Mouse (Mus musculus) C2C12 (cell line): ENCODE measurements around the gene Baiap3. TPM values are rescaled to one million over a fixed set of nuclear protein-coding genes. Genes with fewer than 3 reads are reported as not detected.

Experiments
- H3K27me3 ChIP-seq: one replicate; pipeline ENCODE4 v1.6.1; 2011; ENCODE audit not compliant: control insufficient read depth, insufficient read depth, insufficient read length
- H3K36me3 ChIP-seq: one replicate; pipeline ENCODE4 v1.6.1; 2011; ENCODE audit not compliant: control insufficient read depth, insufficient read depth
- H3K4me3 ChIP-seq: one replicate; pipeline ENCODE4 v1.5.1; 2011; ENCODE audit warnings: mild to moderate bottlenecking, control low read depth; ENCODE audit not compliant: poor library complexity, insufficient read depth, severe bottlenecking
- H3K79me2 ChIP-seq: one replicate; pipeline ENCODE4 v1.6.1; 2011; ENCODE audit not compliant: control insufficient read depth, insufficient read depth
- H3K79me3 ChIP-seq: one replicate; pipeline ENCODE4 v1.6.1; 2011; ENCODE audit warnings: low read depth, control low read depth
- H3ac ChIP-seq: one replicate; pipeline ENCODE3; 2011; ENCODE audit warnings: low read depth; ENCODE audit not compliant: control insufficient read depth, insufficient read length
- CEBPB ChIP-seq: IDR thresholded peaks from one replicate; pipeline ENCODE4 v1.6.1; 2011; ENCODE audit warnings: low read depth, mild to moderate bottlenecking, control low read depth, moderate library complexity
- CTCF ChIP-seq: IDR thresholded peaks from one replicate; pipeline ENCODE4 v1.5.1; 2011; ENCODE audit not compliant: control insufficient read depth, insufficient read depth, insufficient read length
- FOSL1 ChIP-seq: IDR thresholded peaks from one replicate; pipeline ENCODE4 v1.8.0; 2011; ENCODE audit warnings: mild to moderate bottlenecking, low read length; ENCODE audit not compliant: poor library complexity, insufficient read depth, severe bottlenecking
- MAX ChIP-seq: IDR thresholded peaks from one replicate; pipeline ENCODE4 v1.6.1; 2011; ENCODE audit warnings: mild to moderate bottlenecking, control low read depth
- MYOD1 ChIP-seq: IDR thresholded peaks from one replicate; pipeline ENCODE4 v1.6.1; 2011; ENCODE audit warnings: low read depth; ENCODE audit not compliant: control insufficient read depth, insufficient read length
- MYOG ChIP-seq: IDR thresholded peaks from one replicate; pipeline ENCODE4 v1.6.1; 2011; ENCODE audit not compliant: control insufficient read depth, insufficient read length; ENCODE audit errors: extremely low read depth
- USF1 ChIP-seq: IDR thresholded peaks from one replicate; pipeline ENCODE4 v1.6.1; 2011; ENCODE audit warnings: low read depth, mild to moderate bottlenecking, control low read depth, moderate library complexity
- polyA plus RNA-seq: library from polyadenylated mRNA; unstranded; fragments of >200 nt; fragmentation: generic; extraction: Trizol; gene quantifications from one replicate; pipeline ENCODE4 v1.2.1, GENCODE M21; 2012; ENCODE audit warnings: missing spikeins

The Baiap3 gene
- polyA plus RNA-seq, 1 experiment, result 0.16 TPM

GRCm38 (mm10) chr17:25253760-25254159 is 2.4 kb downstream of the Baiap3 start:
- no peaks in the 10 kb centered on the region for H3K36me3 ChIP-seq
- H3K4me3 ChIP-seq, result no peak overlapping the region
- H3K79me3 ChIP-seq, result no peaks in the 10 kb centered on the region
- H3K79me2 ChIP-seq, result no peaks in the 10 kb centered on the region
- H3K27me3 ChIP-seq, result peaks cover 53% of the 10 kb centered on the region
- TF ChIP-seq CEBPB, result no peak
- no peak for TF ChIP-seq FOSL1
- no peak for TF ChIP-seq CTCF
- TF ChIP-seq USF1, result no peak
- no peak for TF ChIP-seq MYOD1
- TF ChIP-seq MYOG, result no peak
- TF ChIP-seq MAX, result no peak
- H3ac ChIP-seq, result no peak overlapping the region

DNA sequence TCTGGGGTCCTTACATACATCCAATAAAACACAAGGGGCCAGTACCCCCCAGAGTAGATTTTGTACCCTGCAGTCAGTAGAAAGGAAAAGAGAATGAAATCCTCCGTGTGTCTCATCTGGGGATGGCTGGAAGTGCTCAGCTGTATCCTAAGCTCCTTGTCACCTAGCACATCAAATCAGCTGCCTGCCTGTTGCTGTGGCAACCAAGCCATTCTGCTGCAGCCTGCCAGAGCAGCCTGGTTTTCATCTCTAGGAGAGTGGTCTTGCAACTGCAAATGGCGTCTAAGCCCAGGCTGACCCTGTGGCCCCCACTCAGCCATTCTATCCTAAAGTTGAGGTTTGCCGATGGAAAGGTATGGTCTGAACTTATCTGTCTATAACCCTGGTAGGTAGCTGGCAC is 3.5 kb downstream of the Baiap3 start:
- H3K79me2 ChIP-seq, result no peaks in the 10 kb centered on the region
- H3K36me3 ChIP-seq, result no peaks in the 10 kb centered on the region
- H3K79me3 ChIP-seq, result no peaks in the 10 kb centered on the region
- H3K4me3 ChIP-seq, result no peak overlapping the region
- H3K27me3 ChIP-seq, result peaks cover 62% of the 10 kb centered on the region
- TF ChIP-seq MYOG (no peak), MAX (no peak), CEBPB (no peak), FOSL1 (no peak), USF1 (no peak), MYOD1 (no peak), CTCF (no peak)
- no peak overlapping the region for H3ac ChIP-seq

DNA sequence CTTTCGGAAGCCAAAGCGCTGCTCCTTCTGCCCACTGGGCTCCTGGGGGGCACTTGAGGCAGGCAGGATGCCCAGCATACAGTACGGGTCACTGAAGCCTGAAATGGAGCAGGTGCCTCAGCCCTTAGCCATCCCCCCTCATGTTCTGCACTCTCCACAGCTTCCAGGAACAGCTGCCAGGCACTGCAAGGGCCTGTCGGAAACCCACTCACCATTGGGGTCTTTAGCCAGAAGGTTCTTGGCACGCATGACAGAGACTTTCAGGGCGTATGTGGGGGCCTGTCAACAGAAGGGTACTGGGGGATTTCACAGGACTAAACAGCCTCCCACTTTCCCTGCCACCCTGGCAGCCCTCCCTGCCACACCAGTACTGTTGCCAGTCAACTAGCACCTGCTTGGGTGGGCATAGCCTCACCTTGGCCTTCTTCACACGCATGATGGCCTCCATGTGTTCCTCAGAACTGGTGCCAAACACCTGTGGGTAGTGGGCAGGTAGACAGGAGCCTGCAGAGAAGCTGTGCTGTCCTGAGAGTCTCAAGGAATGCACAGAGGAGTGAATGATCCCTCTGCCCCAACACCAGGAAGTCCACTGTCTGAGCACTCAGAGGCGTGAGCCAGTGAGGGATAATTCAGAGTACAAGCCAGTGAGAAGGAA is 5.9 kb downstream of the Baiap3 start:
- Histone ChIP-seq H3K79me3 (no peaks in the 10 kb centered on the region), H3K27me3 (peaks cover 62% of the 10 kb centered on the region), H3K4me3 (no peak overlapping the region), H3ac (no peak overlapping the region), H3K36me3 (no peaks in the 10 kb centered on the region), H3K79me2 (no peaks in the 10 kb centered on the region)
- TF ChIP-seq MYOG, result no peak
- no peak for TF ChIP-seq FOSL1
- no peak for TF ChIP-seq USF1
- no peak for TF ChIP-seq CTCF
- TF ChIP-seq CEBPB, result no peak
- TF ChIP-seq MAX, result no peak
- no peak for TF ChIP-seq MYOD1

- no peak overlapping the region for H3K4me3 ChIP-seq
- peaks cover 43% of the 10 kb centered on the region for H3K27me3 ChIP-seq
- no peaks in the 10 kb centered on the region for H3K79me3 ChIP-seq
- no peaks in the 10 kb centered on the region for H3K79me2 ChIP-seq
- no peaks in the 10 kb centered on the region for H3K36me3 ChIP-seq
- TF ChIP-seq CTCF (no peak), CEBPB (no peak), MAX (no peak), MYOG (no peak), USF1 (no peak), MYOD1 (no peak), FOSL1 (no peak)
- H3ac ChIP-seq, result no peak overlapping the region
These were observed 8.0 kb downstream of the Baiap3 start for GRCm38 (mm10) chr17:25248033-25248750.

GRCm38 (mm10) chr17:25244239-25244638 is 11.9 kb downstream of the Baiap3 start:
- H3K4me3 ChIP-seq, result no peak overlapping the region

More at GRCm38 (mm10) chr17:25244239-25244638, 11.9 kb downstream of the Baiap3 start:
- TF ChIP-seq CTCF (no peak), CEBPB (no peak), FOSL1 (no peak), MAX (no peak), MYOD1 (no peak), USF1 (no peak), MYOG (no peak)
- Histone ChIP-seq H3ac (no peak overlapping the region), H3K79me2 (peaks cover 20% of the 10 kb centered on the region), H3K27me3 (peaks cover 14% of the 10 kb centered on the region), H3K79me3 (peaks cover 8% of the 10 kb centered on the region), H3K36me3 (peaks cover 7% of the 10 kb centered on the region)
